Mouse (Mus musculus) left cerebral cortex, adult 9 months (tissue): ENCODE results near the gene Kdm4a.

Experiments used
- DNase-seq, 2 experiments: peaks; one replicate each; pipeline ENCODE4 v3.0.0; 2022; ENCODE audit warnings: low spot score in 2 of 2

Kdm4a gene

DNA sequence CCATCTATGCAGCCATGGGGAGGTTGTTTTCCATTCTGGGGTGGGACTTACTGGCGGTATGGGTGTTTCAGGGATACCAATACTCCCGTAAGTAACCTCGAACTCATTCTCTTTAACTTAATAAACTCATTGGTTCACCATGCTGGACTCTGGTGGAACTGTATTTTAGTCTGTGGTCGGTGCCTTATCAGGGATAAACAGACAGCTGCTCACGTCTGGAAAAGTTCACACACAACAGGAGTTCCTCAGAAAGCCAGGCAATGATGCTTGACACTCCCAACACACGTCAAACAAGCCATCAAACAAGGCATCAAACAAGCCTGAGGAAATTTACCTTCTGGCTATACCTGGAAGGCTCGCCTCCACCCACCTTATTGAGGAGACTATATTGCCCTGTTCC lies 64.7 kb downstream of the Kdm4a start:
- no peak for DNase-seq

DNA sequence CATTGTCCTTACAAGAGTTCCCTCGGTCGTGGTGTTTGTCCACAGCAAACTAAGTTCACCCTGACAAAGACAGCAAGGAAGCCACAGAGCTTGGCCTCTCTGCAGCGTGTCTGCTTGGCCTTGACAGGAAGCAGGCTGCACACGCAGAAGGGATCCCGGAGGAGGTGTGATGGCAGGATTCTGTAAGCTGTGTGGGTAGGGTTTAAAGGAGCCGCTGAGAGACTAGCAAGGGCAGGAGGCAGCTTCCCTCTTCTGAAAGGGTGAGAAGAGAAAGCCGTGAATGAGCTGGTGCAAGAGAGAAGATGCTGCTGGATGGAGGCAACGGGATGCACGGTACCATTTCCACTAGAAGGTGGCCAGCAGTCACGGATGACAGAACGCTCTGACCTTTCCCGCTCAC lies 67.2 kb downstream of the Kdm4a start:
- no peak for DNase-seq

DNA sequence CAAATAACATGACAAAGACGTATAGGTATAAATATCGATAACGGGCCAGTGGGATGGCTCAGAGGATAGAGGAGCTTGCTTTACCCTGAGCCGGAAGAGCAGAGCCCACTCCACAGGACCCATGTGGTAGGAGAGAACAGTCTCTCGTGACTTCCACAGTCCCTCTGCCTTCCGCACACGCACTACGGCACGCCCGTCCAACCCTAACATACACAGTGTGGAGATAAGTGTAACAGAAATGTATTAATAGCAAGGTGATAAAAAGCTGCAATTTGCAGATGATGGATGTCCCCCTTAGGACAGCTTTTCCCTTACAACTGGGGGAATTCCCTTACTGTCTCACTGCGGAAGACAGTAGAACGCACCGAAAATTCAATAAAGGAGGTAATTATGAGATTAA lies 70.2 kb downstream of the Kdm4a start:
- DNase-seq: no peak

DNA sequence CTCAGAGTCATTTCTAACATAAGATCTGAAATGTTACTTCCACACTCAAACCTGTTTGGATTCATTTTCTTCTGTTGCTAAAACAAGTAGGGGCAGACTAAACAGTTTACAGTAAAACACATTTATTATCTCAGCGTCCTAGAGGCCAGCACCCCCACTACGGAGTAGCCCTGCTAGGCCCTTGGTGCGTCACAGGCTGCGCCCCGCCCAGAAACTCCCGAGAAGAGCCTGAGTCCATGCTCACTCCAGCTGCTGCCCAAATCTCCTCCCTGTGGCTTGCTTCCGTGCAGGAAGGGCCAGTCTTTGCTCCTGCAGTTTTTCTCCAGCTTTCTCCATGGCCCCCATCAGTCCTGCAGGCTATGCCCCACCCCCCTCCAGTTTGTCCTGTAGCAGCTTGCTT lies 71.1 kb downstream of the Kdm4a start:
- no peak for DNase-seq

DNA sequence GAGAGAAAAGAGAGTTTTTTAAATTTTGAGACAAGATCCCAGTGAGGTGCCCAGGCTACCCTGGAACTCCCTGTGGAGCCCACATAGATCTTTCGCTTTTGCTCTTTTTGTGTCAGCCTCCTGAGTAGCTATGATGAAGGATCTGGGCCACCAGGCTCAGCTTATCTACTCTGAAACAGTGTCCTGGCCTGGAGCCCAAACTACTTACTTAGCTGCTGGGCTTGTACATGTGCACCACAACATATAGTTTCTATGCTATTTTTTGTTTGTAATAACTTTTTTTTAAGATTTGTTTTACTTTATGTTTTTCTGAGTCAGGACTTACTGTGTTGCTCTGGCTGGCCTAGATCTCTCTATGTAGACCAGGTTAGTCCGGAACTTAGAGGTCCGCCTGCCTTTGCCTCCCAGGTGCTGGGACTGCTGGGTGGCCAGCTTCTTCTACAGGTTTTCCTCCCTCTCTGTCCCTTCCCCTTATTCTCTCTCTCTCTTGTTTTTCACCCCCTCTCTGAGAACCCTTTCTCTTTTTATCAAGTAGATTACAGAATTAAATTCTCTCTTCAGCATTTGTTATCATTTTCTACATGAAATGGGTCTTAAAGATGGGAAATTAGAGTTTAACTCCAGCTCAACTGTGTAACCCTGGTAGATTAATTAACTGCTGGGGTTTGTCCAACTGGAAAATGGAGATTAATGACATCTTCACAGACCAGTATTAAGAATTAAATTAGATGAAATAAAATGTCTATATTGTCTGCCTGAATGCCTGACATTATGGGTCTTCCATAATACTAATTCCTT lies 74.4 kb downstream of the Kdm4a start:
- DNase-seq: no peak

DNA sequence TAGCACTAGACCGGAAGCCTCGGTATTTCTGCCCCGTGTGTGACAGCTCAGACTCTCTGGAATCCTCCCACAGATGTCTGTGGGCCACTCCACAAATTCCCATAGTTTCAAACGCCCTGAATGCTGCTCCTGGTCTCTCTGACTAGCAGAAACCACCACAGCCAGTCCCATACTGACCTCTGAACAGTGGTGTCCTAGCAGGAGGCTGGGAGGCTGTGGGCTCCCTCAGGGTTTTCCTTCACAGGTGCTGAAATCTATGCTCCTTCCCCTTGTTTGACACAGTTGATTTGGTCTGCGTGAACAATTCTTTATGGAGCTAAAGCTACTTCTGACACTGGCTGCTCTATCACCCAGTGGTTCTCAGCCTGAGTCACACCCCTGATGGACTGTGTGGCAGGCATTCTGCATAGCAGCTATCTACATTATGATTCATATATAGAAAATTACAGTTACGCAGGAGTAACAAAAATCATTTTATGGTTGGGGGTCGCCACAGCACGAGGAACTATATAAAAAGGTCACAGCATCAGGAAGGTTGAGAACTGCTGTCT lies 76.5 kb downstream of the Kdm4a start:
- no peak for DNase-seq

DNA sequence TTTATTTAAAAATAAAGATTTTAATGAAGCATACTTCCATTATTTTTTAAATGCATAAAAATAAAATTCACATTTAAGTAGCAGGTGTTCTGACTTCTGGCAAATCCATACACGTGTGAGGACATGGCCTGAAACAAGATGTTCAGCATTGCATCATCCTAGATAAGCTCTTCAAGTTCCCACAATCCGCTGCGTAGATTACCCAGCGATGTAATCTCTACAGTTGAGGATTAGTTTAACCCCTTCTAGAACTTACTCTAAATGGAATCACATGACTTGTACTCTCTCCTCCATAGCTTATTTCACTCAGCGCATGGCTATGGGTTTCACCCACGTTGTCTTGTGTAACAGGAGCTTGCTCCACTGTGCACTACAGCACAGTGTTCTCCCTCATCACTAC lies 78.3 kb downstream of the Kdm4a start:
- DNase-seq: no peak

DNA sequence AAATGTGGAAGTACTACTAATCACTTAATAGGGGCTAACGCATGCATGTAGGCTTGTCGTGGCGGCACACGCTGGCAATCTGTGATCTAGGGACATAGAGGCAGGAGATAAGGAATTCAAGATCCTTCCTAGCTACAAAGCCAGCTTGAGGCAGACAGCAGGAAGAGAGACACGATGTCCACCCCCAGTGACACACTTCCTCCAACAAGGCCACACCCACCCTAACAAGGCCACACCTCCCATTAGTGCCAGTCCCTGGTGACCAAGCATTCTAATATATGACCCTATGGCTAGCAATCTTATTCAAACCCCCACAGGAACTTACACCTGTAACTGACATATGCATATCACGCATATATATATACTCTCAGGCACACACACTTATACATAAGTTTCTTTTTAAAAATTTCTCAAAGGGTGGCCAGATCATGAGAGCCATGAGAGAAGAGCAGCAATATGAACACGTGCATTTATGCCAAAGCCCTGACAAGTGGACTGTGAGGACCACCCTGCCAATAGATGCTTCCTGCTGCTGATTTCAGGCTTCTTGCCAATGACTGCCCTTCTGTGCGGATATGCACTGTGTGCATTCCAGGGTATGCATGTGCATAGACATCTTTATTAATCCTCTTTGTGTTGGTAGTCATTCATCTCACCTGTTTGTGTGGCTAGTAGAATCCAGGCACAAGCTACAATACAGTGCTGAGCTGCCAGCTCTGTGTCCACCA lies 80.0 kb downstream of the Kdm4a start:
- DNase-seq: no peak

DNA sequence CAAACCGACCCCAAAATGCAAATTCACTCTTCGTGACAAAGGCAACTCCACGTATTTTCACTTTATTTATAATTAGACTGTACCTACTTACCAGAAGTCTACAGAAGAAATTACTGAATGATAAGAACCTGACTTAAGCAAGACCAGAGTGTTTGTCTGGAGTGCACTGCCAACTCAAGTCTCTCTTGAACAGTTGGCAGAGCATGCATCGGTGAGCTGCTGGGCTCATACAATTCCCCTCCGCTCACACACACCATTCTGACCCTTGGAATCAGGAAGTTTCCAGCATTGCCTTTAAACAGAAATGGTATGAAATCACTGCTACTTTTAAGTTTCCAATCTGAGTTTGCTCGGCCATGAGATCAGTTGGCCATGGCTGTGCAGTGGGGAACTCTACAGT lies 81.3 kb downstream of the Kdm4a start:
- no peak for DNase-seq

DNA sequence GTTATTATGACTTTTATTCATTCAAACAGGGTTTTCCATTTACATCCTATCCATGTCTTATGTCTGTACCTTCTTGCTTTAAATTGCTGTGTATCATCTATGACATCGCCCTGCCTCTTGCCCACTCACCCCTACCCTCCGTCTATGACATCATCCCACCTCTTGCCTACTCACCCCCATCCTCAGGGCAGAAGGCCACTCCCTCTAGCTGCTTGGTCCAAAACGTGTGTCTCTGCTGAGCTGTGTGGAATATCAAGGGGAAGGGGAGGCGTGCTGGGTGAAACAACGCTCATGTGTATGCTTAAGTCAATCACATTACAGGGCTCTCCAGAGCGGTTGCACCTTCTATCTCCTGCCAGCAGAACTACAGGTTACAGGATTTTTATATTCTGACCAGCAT lies 83.8 kb downstream of the Kdm4a start:
- DNase-seq: no peak

DNA sequence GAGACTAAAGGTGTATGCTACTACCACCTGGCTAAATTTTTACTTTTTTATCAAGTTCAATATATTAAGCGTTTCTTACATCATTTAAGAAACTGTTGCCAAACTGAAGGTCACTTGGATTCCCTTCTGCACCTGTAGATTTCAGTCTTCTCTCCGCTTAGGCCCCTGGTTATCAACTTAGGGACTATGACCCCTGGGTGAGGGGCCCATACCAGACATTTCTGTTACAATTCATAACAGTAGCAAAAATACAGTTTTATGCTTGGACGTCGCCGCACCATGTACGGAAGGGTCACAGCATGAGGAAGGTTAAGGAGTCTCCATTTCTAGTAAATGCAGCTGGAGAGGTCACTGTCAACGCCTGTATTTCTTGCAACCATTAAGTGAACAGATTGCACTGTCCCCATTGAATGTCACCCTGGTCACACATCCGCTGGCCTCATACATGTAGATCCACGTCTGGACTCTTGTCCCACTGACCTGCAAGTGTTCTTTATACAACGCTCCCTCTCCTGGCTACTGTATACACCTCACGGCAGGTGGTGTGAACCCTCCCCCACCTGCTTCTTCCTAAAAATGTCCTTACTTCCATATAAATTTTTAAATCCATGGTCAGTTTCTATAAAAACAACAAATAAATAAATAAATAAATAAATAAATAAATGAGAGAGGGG lies 86.9 kb downstream of the Kdm4a start:
- DNase-seq: no peak

DNA sequence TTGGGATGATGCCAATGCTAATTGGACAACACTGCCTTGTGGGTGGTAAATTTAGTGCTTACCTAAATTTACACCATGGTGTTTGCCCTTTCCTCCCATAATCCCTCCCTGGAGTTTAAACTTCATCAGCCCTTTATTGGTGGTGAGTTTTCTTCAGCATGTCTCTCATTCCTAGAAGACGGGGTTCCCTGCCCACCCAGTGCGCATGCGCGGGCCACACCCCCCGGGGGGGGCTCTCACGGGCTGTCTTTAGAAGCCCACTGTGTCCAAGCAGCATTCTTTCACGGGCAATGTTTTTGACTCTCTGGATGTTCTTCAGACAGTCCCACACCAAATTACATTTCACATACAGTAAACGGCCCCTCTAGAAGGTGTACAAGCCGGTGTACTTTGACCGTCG lies 89.4 kb downstream of the Kdm4a start:
- no peak for DNase-seq

DNA sequence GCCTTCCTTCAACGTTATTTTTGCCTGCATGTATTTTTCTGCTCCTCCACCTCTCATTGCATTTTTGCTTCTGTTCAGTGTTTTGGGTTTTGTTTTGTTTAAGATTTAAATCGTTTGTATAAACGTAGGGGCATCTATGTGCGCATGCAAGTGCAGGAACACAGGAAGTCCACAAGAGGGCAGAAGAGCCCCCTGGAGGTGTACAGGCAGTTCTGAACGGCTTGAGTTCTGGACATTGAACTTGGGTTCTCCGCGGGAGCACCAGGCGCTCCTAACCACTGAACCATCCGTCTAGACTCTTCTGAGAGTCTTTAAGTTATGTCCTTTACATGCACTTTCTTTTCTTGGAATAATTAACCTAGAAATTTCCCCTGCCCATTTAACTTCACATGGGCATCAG lies 89.9 kb downstream of the Kdm4a start:
- DNase-seq: peak in 1 of 2 experiments; percentile 43

DNA sequence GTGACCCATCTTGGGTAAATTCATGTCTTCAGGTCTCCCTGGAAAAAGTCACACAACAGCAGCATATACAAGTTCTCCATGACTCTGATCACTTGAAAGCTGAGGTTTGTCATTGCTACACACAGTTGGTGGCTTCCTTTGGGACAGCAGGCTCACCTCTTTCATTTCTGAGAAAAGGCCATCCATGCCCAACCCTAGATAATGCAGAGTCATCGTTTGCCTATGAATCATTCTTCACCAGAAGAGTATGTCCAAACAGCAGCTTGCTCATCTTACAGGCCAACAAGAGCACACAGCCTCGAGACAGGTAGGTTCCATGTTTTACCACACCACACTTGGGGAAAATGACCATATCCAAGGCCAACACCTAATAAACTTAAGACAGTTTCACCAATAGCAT lies 91.1 kb downstream of the Kdm4a start:
- DNase-seq: no peak
